Mouse (Mus musculus) retina, adult 2 months (tissue): ENCODE data around the gene Ldb3.

Experiments used
- DNase-seq: peaks from one replicate; pipeline ENCODE4 v3.0.0-alpha.2; 2012; ENCODE audit warnings: low read depth, low spot score

The Ldb3 gene

GRCm38 (mm10) chr14:34561647-34562046, 26.8 kb downstream of the Ldb3 start:
- no peak for DNase-seq

- DNase-seq, result no peak
Measured at GRCm38 (mm10) chr14:34558947-34559346, 29.5 kb downstream of the Ldb3 start.

GRCm38 (mm10) chr14:34555211-34555610, 33.3 kb downstream of the Ldb3 start:
- DNase-seq, result no peak

GRCm38 (mm10) chr14:34554047-34554446, 34.4 kb downstream of the Ldb3 start:
- no peak for DNase-seq

- DNase-seq, result no peak
Measured at GRCm38 (mm10) chr14:34553470-34553869, 35.0 kb downstream of the Ldb3 start.

GRCm38 (mm10) chr14:34552226-34552625, 36.3 kb downstream of the Ldb3 start:
- DNase-seq, result no peak

GRCm38 (mm10) chr14:34549004-34549671, 39.3 kb downstream of the Ldb3 start:
- peak; percentile 71 for DNase-seq

- peak; percentile 56 for DNase-seq
Measured at GRCm38 (mm10) chr14:34548391-34549001, 40.0 kb downstream of the Ldb3 start.

GRCm38 (mm10) chr14:34544545-34544944, 43.9 kb downstream of the Ldb3 start:
- DNase-seq, result no peak

- DNase-seq, result no peak
Measured at GRCm38 (mm10) chr14:34544001-34544400, 44.5 kb downstream of the Ldb3 start.

GRCm38 (mm10) chr14:34543596-34543995, 44.9 kb downstream of the Ldb3 start:
- no peak for DNase-seq

GRCm38 (mm10) chr14:34541896-34542295, 46.6 kb downstream of the Ldb3 start:
- no peak for DNase-seq

GRCm38 (mm10) chr14:34540685-34541162, 47.8 kb downstream of the Ldb3 start:
- DNase-seq, result no peak

GRCm38 (mm10) chr14:34535883-34536282, 52.6 kb downstream of the Ldb3 start:
- no peak for DNase-seq

- DNase-seq, result no peak
Measured at GRCm38 (mm10) chr14:34533537-34533936, 54.9 kb downstream of the Ldb3 start.

- DNase-seq, result no peak
Measured at GRCm38 (mm10) chr14:34532536-34532935, 55.9 kb downstream of the Ldb3 start.

GRCm38 (mm10) chr14:34528804-34529203, 59.7 kb downstream of the Ldb3 start:
- DNase-seq, result no peak

GRCm38 (mm10) chr14:34522701-34523100, 65.8 kb downstream of the Ldb3 start, which contains the start of gene 9230112D13Rik:
9230112D13Rik (minus strand) TSS chr14:34522801.
- DNase-seq, result no peak

GRCm38 (mm10) chr14:34517959-34518544, 70.4 kb downstream of the Ldb3 start:
- no peak for DNase-seq

GRCm38 (mm10) chr14:34516960-34517577, 71.4 kb downstream of the Ldb3 start:
- no peak for DNase-seq

- DNase-seq, result no peak
Measured at GRCm38 (mm10) chr14:34515860-34516259, 72.6 kb downstream of the Ldb3 start.

GRCm38 (mm10) chr14:34514120-34514519, 74.4 kb downstream of the Ldb3 start:
- DNase-seq, result no peak
